Mouse (Mus musculus): ENCODE measurements around the gene Cdkal1.

Cdkal1 gene

DNA sequence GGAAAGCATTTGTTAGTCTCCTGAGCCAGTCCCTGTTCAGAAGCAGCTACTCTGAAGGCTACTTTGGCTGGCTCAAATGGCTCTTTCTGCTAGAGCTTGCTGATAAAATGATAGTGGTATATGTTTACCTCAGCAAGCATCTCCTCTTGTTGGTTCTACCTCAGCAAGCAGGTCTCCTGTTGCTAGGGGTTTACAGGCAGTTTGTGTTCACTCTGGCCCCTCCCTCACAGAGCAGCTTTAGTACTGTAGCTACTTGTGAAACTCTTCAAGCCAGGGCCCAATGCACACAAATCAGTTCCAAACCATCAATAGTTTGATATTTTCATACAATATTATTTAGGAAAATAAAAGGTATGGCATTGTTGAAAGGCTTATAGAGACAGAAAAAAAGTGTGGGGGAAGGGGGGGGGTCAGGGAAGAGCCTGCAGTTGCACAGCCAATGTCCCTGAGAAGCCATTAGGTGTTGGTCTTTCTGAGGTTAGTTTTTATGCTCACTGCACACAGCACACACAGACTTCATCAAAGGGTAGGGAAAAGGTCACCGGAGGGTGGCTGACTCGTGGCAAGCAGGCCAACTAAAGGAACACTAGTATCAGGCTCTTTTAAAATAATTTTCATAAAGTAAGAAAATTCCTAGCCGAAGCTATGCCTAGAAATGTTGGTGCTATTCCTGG is 499.9 kb downstream of the Cdkal1 start:
- DNase-seq (ENCODE audit: low read depth, low spot score): no peak

GRCm38 (mm10) chr13:29354943-29355342 is 500.5 kb downstream of the Cdkal1 start:
- no peak for DNase-seq (ENCODE audit: low read depth, low spot score)

DNA sequence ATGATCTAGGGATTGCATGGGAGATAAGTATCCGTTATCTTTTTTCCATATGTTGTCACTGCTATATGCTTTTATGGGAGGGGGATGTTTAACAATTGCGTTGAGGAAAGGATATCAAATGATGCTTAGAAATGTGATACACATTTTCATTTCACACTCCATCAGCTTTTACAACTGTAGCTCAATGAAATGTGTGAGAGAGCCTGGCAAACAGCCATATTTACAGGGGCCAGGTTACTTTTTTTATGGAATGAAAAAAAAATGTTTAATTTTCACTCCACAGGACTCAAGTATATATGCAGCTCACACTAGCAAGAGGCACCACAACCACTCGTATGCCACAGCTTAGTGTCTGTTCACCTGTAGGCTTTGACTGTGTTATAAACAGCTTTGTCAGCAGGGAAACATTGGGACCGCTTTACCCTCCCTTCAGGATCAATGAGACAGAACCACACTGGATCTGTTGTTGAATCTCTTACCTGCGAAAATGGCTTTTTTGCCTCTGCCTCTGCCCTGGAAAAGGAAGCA is 501.5 kb downstream of the Cdkal1 start:
- no peak for DNase-seq (ENCODE audit: low read depth, low spot score)

- no peak for DNase-seq (ENCODE audit: low read depth, low spot score)
These were observed 504.3 kb downstream of the Cdkal1 start for GRCm38 (mm10) chr13:29351023-29351684.

DNA sequence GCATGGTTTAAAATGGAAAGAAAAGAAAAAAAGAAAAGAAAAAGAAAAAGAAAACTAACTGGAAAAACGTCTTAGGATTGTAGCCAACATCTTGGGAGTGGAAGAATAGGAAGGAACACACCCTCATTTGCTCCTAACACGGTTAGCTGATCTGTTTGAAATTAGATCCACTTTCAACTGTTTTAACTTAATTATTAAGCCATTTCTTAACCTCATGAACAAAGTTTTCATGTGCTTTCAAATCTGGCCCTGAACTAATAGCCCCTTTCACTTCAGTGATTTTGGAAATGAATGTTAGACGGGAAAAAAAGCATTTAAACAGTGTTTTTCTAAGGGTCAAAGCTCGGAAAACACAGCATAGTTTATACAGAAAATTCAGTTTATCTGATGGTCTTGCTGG is 505.5 kb downstream of the Cdkal1 start:
- no peak for DNase-seq (ENCODE audit: low read depth, low spot score)

GRCm38 (mm10) chr13:29349386-29349961 is 506.0 kb downstream of the Cdkal1 start:
- no peak for DNase-seq (ENCODE audit: low read depth, low spot score)

DNA sequence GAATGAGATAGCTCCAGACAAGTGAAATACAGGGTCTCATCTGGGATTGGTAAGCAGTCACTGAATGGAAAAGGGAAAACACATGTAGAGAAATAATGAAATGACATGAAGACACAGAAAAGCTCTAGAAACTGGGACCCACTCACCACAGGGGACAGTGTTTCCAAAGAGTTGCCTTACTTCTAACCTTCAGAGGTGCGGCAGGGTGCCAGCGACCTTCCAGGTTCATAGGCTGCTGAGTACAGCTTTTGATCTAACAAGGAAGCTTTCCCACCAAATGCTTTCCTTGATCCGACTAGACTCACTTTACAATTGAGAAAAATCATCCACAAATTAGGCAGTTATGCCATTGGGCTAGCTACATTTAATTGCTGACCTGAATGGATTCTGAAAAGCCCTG is 507.1 kb downstream of the Cdkal1 start:
- no peak for DNase-seq (ENCODE audit: low read depth, low spot score)

- DNase-seq (ENCODE audit: low read depth, low spot score): no peak
These were observed 522.6 kb downstream of the Cdkal1 start for GRCm38 (mm10) chr13:29332640-29333412.

DNA sequence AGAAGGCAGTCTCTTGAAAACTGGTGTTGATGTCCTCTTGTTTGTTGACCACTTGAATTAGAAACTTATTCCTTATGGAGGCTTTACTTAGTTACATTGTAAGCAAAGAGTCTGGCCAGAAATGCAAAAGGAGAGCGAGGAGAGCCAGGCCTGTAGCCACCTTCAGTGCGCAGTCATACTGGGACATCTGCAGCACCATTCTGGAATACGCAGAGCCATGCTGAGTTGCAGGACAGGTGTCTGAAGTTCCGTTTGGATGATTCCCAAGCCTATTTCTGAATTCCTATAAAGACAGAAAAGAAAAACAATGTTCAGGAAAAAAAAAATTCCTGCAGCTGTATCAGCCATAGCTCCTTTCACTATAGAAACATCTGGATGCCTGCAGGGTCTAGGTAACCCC is 529.5 kb downstream of the Cdkal1 start:
- DNase-seq (ENCODE audit: low read depth, low spot score): no peak

DNA sequence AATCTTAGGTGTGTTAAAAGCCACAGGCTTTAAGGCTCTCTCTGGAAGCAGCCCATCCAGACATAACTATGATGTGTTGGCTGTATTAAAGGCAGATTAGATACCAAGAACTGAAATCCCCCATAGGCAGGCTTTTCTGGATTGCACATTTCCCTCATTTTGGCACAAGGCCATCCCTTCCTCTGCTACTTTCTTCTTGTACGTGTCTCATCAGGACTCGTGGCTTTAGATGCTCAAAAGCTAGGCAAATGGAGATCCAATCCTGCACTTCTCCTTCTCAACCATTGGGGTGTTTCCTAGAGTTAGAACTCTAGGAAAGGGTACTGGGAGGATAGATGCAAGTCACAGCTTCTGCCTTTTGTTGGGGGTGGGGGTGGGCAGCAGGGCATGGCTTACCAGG is 535.1 kb downstream of the Cdkal1 start:
- DNase-seq (ENCODE audit: low read depth, low spot score): no peak

GRCm38 (mm10) chr13:29317703-29318102 is 537.8 kb downstream of the Cdkal1 start:
- DNase-seq (ENCODE audit: low read depth, low spot score): no peak

DNA sequence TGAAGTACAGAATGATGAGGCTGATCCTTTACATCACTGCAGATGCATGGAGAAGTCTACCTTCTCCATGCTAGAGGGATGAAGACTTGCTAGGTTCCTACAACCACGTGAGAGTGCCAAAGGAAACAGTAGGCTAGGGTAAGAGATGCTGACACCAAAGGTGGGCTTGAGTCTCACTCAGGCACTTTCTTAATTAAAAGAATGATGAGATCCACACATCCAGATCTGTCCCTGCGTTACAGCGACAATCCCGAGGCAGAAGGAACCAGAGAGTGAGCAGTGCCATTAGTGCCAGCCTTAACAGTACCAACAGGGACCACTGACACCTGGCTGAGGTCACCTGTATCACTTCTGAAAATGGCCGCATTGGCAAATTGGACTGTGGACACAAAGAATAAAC is 539.2 kb downstream of the Cdkal1 start:
- no peak for DNase-seq (ENCODE audit: low read depth, low spot score)

- DNase-seq (ENCODE audit: low read depth, low spot score): no peak
These were observed 543.4 kb downstream of the Cdkal1 start for GRCm38 (mm10) chr13:29312026-29312425.

GRCm38 (mm10) chr13:29307420-29307819 is 548.1 kb downstream of the Cdkal1 start:
- no peak for DNase-seq (ENCODE audit: low read depth, low spot score)

DNA sequence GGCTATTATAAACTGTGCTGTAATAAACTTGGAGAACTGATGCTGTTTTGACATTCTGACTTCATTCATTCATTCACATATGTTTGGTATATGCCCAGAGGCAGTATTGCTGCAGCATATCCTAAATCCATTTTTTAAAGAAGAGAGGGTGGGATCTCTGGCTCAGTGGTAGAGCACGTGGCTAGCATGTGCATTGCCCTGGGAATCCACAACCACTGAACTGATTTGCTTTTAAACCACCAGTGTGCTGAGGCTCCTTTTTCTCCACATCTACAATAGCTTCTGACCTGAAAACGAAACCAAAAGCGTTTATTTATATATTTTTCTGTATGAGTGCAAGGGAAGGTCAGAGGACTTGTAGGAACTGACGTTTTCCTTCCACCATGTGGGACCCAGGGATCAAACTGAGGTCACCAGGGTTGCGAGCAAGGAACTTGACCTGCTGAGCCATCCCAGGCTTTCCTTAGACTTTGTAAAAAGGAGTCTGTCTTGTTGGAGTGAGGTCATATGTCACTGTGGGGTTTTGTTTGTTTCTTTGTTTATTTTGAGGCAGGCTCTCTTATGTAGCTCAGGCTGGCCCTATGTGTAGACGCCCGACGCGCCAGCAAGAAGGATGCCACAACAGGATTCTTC is 562.8 kb downstream of the Cdkal1 start:
- no peak for DNase-seq (ENCODE audit: low read depth, low spot score)

GRCm38 (mm10) chr13:29290569-29290968 is 564.9 kb downstream of the Cdkal1 start:
- no peak for DNase-seq (ENCODE audit: low read depth, low spot score)

DNA sequence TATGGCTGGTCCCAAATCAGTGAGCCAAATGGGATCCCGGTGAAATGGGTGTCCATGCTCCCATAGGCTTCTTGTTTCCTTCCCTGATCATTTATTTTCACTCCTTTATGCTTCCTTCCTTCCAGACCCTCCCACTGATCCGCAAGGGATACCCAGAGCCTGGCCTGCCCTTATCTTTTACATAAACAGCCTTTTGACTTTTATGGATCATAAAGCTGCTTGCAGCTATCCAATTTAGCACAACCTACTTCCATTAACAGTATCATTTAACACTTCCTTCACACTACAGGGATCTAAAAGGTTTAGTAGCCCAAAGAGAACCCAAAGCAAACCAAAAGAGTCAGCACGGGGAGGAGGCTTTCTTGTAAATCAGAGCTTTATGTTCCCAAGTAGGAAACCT is 570.4 kb downstream of the Cdkal1 start:
- DNase-seq (ENCODE audit: low read depth, low spot score): no peak

DNA sequence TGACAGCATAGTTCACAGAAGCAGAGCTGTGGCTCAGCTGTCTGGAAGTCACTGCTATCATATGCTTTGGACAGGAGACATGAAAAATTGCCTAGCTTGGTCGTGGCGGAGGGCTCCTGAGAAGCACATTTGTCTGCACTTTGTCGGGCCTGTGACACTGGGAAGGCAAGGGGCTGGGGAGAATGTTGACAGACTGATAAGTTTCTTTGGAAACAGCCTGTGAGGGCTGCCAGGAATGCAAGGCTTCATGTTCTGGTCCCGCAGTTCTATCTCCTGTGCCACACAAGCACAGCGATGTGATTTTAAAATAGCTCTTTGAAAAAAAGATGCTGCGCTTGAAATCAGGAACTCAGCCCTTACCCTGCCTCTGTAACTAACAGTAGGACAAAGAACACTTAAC is 573.9 kb downstream of the Cdkal1 start:
- DNase-seq (ENCODE audit: low read depth, low spot score): no peak

GRCm38 (mm10) chr13:29278156-29278555 is 577.3 kb downstream of the Cdkal1 start:
- no peak for DNase-seq (ENCODE audit: low read depth, low spot score)

GRCm38 (mm10) chr13:29274296-29274695 is 581.2 kb downstream of the Cdkal1 start:
- DNase-seq (ENCODE audit: low read depth, low spot score): no peak

DNA sequence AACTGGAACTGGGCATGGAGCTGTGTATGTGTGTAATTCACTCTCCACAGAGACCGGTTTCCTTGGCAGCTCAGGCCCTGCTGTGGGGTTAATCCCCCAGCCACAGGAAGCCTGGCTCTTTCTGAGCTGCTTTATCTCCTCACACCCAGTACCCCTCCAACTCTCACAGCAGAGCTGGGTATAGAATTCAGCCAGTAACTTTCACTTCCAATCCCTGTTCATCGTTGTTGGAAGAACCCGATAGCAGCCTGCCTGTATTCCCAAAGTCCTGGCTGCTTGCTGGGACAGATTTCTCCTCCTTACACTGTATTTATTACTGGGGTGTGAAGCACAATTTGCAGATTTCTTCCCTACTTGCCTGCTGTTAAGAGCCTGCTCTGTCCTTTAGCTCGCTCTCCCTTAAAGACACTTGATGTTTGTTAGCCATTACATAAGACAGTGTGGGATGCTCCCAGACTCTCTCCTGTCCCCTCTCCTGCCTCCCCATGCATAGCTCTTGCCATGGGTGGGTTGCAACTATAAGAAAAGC is 581.7 kb downstream of the Cdkal1 start:
- no peak for DNase-seq (ENCODE audit: low read depth, low spot score)

Data from forelimb bud, embryonic 11.5 days (tissue).